Mouse (Mus musculus) G1E (cell line): ENCODE measurements around the gene Plpp4.

Experiments
- CTCF ChIP-seq: IDR thresholded peaks from 2 replicates; pipeline ENCODE4 v1.5.1; 2012; ENCODE audit warnings: low read depth, low read length, inconsistent platforms, mixed read lengths
- GATA1 ChIP-seq: IDR thresholded peaks from 2 replicates; pipeline ENCODE4 v1.6.1; 2012; ENCODE audit warnings: borderline replicate concordance, low read length, inconsistent platforms, mixed read lengths
- TAL1 ChIP-seq: conservative IDR thresholded peaks from 2 replicates; pipeline ENCODE4 v1.6.1; 2012; ENCODE audit warnings: low read depth, low read length, inconsistent platforms, mixed read lengths

DNA sequence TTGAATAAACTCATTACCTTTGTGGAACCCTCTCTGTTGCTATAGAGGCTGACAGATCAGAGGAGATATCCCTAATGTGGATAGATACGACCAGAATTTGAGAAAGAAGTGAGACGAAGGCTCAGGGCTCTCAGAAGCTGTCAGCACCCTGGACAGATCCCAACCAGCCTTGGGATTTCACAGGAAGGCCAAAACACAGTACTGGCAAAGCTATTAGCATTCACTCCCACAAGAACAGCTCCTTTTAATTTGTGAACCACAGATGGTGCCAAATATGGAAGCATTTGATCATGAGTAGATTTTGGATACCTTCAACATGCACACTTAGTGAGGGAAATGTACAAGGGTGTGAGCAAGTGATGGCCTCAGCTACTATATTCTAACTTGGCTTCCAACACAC lies 168.7 kb downstream of the Plpp4 start:
- TF ChIP-seq GATA1 (no peak), CTCF (no peak), TAL1 (no peak)
